Mouse (Mus musculus) cerebral cortex, adult 2 months (tissue): ENCODE results near the gene Lemd1.

Experiments
- WGBS: fragments of 180-500 bp; shearing (Covaris S2); methylation state at CpG from one replicate; pipeline ENCODE4 v1.1.7; 2018; 5-methylcytosine and 5-hydroxymethylcytosine counted together

Lemd1 gene

GRCm38 (mm10) chr1:132245010-132245409, 53.8 kb downstream of the Lemd1 start:
- 87% methylated on average over 5 of the region's 5 CpGs for WGBS

- WGBS: 68% methylated on average over 6 of the region's 6 CpGs
Measured at GRCm38 (mm10) chr1:132246137-132246536, 54.9 kb downstream of the Lemd1 start.

- WGBS: 89% methylated on average over 4 of the region's 4 CpGs
Measured at GRCm38 (mm10) chr1:132246641-132247040, 55.4 kb downstream of the Lemd1 start.

- 83% methylated on average over 6 of the region's 6 CpGs for WGBS
Measured at GRCm38 (mm10) chr1:132254467-132254866, 63.2 kb downstream of the Lemd1 start.

GRCm38 (mm10) chr1:132260331-132260730, 69.1 kb downstream of the Lemd1 start:
- 93% methylated on average over 1 of the region's 1 CpGs for WGBS

GRCm38 (mm10) chr1:132261058-132261457, 69.8 kb downstream of the Lemd1 start:
- 79% methylated on average over 5 of the region's 5 CpGs for WGBS

GRCm38 (mm10) chr1:132263618-132264017, 72.4 kb downstream of the Lemd1 start:
- 88% methylated on average over 4 of the region's 4 CpGs for WGBS

- WGBS: 80% methylated on average over 7 of the region's 7 CpGs
Measured at GRCm38 (mm10) chr1:132264577-132264976, 73.3 kb downstream of the Lemd1 start.

GRCm38 (mm10) chr1:132265211-132265859, 74.1 kb downstream of the Lemd1 start:
- 79% methylated on average over 8 of the region's 8 CpGs for WGBS

- 88% methylated on average over 10 of the region's 10 CpGs for WGBS
Measured at GRCm38 (mm10) chr1:132265936-132266335, 74.7 kb downstream of the Lemd1 start.

GRCm38 (mm10) chr1:132266791-132267557, 75.7 kb downstream of the Lemd1 start:
- 61% methylated on average over 8 of the region's 8 CpGs for whole genome bisulfite sequencing

GRCm38 (mm10) chr1:132267959-132268358, 76.7 kb downstream of the Lemd1 start:
- WGBS: 37% methylated on average over 2 of the region's 2 CpGs

- WGBS: 45% methylated on average over 7 of the region's 7 CpGs
Measured at GRCm38 (mm10) chr1:132268418-132269060, 77.3 kb downstream of the Lemd1 start.

- WGBS: 86% methylated on average over 3 of the region's 3 CpGs
Measured at GRCm38 (mm10) chr1:132271237-132271636, 80.0 kb downstream of the Lemd1 start.

- WGBS: 83% methylated on average over 3 of the region's 3 CpGs
Measured at GRCm38 (mm10) chr1:132276694-132277093, 85.5 kb downstream of the Lemd1 start.

GRCm38 (mm10) chr1:132277124-132277523, 85.9 kb downstream of the Lemd1 start:
- WGBS: 81% methylated on average over 6 of the region's 6 CpGs

GRCm38 (mm10) chr1:132280636-132281035, 89.4 kb downstream of the Lemd1 start:
- 84% methylated on average over 6 of the region's 6 CpGs for WGBS

GRCm38 (mm10) chr1:132281523-132282176, 90.4 kb downstream of the Lemd1 start:
- 53% methylated on average over 8 of the region's 8 CpGs for WGBS

GRCm38 (mm10) chr1:132282177-132282536, 90.9 kb downstream of the Lemd1 start:
- whole genome bisulfite sequencing: 95% methylated on average over 2 of the region's 2 CpGs

GRCm38 (mm10) chr1:132283018-132283417, 91.8 kb downstream of the Lemd1 start:
- 89% methylated on average over 13 of the region's 13 CpGs for WGBS

GRCm38 (mm10) chr1:132286735-132287134, 95.5 kb downstream of the Lemd1 start:
- whole genome bisulfite sequencing: 88% methylated on average over 1 of the region's 1 CpGs

GRCm38 (mm10) chr1:132287445-132287844, 96.2 kb downstream of the Lemd1 start:
- WGBS: 80% methylated on average over 2 of the region's 2 CpGs
